In the genomic region with DNA sequence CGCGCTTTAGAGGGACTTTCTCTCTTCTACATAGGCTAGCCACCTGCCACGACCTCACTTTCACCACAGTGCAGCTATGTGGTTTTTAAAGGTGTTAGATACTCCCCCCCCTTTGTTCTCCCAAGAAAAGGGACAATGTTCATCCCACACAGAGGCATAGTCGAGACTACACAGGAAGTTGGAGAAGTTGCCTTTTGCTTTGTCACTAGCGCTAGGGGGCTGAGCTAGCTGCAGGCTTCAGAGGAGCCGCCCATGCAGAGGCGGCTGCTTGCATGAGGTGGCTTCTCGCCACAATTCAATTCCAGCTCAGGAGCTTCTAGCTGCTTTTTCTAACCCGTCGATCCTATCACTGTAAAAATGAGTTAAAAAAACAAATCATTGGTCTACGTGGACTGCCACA, we compare ENCODE assay signal across 17 mouse cellular contexts.
DNase-seq lines count a peak whose midpoint lies in the region; ATAC-seq and TF ChIP-seq lines count a peak whose summit lies in the region.
"Had no signal": no experiment of that assay in that cellular context is flagged by ENCODE, and none has a peak within 500 bp of the region (broad histone marks: within the 10 kb centered on the region; RNA-seq: fewer than 3 reads in every experiment).

No protein-coding gene starts in this region.

- intact Hi-C loops in left cerebral cortex, adult 2 months (cut with DNase I) = loop anchor here (2.0 to 10.0 kb wide), 2 partner anchors 36 to 388 kb away; no protein-coding TSS in a partner anchor
- intact Hi-C loops in left cerebral cortex, postnatal 10 days (cut with DNase I) = no loop called here
- intact Hi-C loops in gastrocnemius, adult 2 months (cut with DNase I) = no loop called here

- H3K9me3 ChIP-seq in forebrain, embryonic 10.5 days = peaks cover 12% of the 10 kb centered on the region; the same call in 1 of the 2 replicates
- H3K9me3 ChIP-seq in forebrain, embryonic 15.5 days = no peaks in the 10 kb centered on the region
- H3K9me3 ChIP-seq: G1E; neural tube, embryonic 15.5 days had no signal

- peaks cover 6% of the 10 kb centered on the region for H3K4me1 ChIP-seq in forebrain, embryonic 10.5 days
- H3K4me1 ChIP-seq in forebrain, embryonic 15.5 days = peaks cover 15% of the 10 kb centered on the region
- H3K4me1 ChIP-seq: embryonic facial prominence, embryonic 13.5 days; neural tube, embryonic 15.5 days had no signal

- no peak overlapping the region for H3K4me2 ChIP-seq in forebrain, embryonic 15.5 days (replicated peaks)
- H3K4me2 ChIP-seq: embryonic facial prominence, embryonic 13.5 days; heart, embryonic 12.5 days; limb, embryonic 13.5 days; lung, embryonic 14.5 days; neural tube, embryonic 15.5 days had no signal

- H3K27ac ChIP-seq in forebrain, embryonic 10.5 days = peak overlapping the region; percentile 20; the same call in 1 of the 2 replicates
- no peak overlapping the region for H3K27ac ChIP-seq in forebrain, embryonic 15.5 days (replicated peaks)
- H3K27ac ChIP-seq in left cerebral cortex, adult 2 months = peak overlapping the region; percentile 41
- H3K27ac ChIP-seq in gastrocnemius, adult 2 months = no peak overlapping the region
- H3K27ac ChIP-seq: embryonic facial prominence, embryonic 13.5 days; limb, embryonic 13.5 days; neural tube, embryonic 15.5 days had no signal

- H3K27me3 ChIP-seq in forebrain, embryonic 10.5 days (ENCODE audit: poor library complexity, severe bottlenecking) = no peaks in the 10 kb centered on the region
- no peaks in the 10 kb centered on the region for H3K27me3 ChIP-seq in forebrain, embryonic 15.5 days
- H3K27me3 ChIP-seq: embryonic facial prominence, embryonic 13.5 days; heart, embryonic 12.5 days; limb, embryonic 13.5 days; neural tube, embryonic 15.5 days had no signal

- no peak; the same call in 1 of the 2 replicates for TF ChIP-seq CTCF in left cerebral cortex, adult 2 months (IDR thresholded peaks at IDR 0.05)
- no peak for TF ChIP-seq CTCF in gastrocnemius, adult 2 months (IDR thresholded peaks at IDR 0.05)

- WGBS in forebrain, embryonic 10.5 days = 73% methylated on average over 11 of the region's 11 CpGs
- WGBS in forebrain, embryonic 15.5 days = 51% methylated on average over 11 of the region's 11 CpGs

- no peak overlapping the region for H3K9ac ChIP-seq in forebrain, embryonic 15.5 days (replicated peaks)
- H3K9ac ChIP-seq: embryonic facial prominence, embryonic 13.5 days; heart, embryonic 12.5 days; limb, embryonic 13.5 days; lung, embryonic 14.5 days; neural tube, embryonic 15.5 days had no signal

- peaks cover 19% of the 10 kb centered on the region for H3K36me3 ChIP-seq in forebrain, embryonic 10.5 days (replicated peaks)
- no peaks in the 10 kb centered on the region for H3K36me3 ChIP-seq in forebrain, embryonic 15.5 days
- H3K36me3 ChIP-seq: neural tube, embryonic 15.5 days had no signal

- no peak for DNase-seq in forebrain, embryonic 10.5 days (ENCODE audit: extremely low spot score, low spot score)
- peak; percentile 36 to 40 for DNase-seq in left cerebral cortex, adult 2 months (ENCODE audit: extremely low spot score in 1 of 2, low spot score in 2 of 2)
- DNase-seq in left cerebral cortex, postnatal 10 days (ENCODE audit: extremely low spot score in 1 of 2, low spot score in 2 of 2) = no peak
- DNase-seq in ZHBTc4 (ENCODE audit: low read depth, low spot score) = peak; percentile 18
- peak; percentile 38 for DNase-seq in naive thymus-derived CD4-positive, alpha-beta T cell, adult 2 months (ENCODE audit: low read depth)
- no peak for DNase-seq in lung, postnatal 4 days
- DNase-seq in gastrocnemius, adult 2 months = no peak
- DNase-seq: cerebellum, postnatal 10 days; lung, embryonic 14.5 days; right cerebral cortex, postnatal 4 days had no signal

- H3K4me3 ChIP-seq in forebrain, embryonic 10.5 days = no peak overlapping the region
- H3K4me3 ChIP-seq in forebrain, embryonic 15.5 days = no peak overlapping the region
- no peak overlapping the region for H3K4me3 ChIP-seq in left cerebral cortex, adult 2 months
- no peak overlapping the region for H3K4me3 ChIP-seq in gastrocnemius, adult 2 months
- H3K4me3 ChIP-seq: embryonic facial prominence, embryonic 13.5 days; heart, embryonic 12.5 days; limb, embryonic 13.5 days; neural tube, embryonic 15.5 days had no signal

- ATAC-seq in forebrain, embryonic 15.5 days (replicated peaks) = no peak; the same call in 1 of the 2 replicates
- ATAC-seq: intestine, embryonic 16.5 days had no signal

Comparison
In these comparisons a context has a peak if more than half of its experiments do, and no peak if none do; other contexts are left out.
1. DNase-seq: peak in left cerebral cortex, adult 2 months (2 of 2), ZHBTc4 (single experiment) and naive thymus-derived CD4-positive, alpha-beta T cell, adult 2 months (single experiment); none in forebrain, embryonic 10.5 days (single experiment), left cerebral cortex, postnatal 10 days (0 of 2), lung, postnatal 4 days (0 of 2) and gastrocnemius, adult 2 months (single experiment).
2. H3K27ac ChIP-seq: peak in forebrain, embryonic 10.5 days (single experiment) and left cerebral cortex, adult 2 months (single experiment); none in forebrain, embryonic 15.5 days (single experiment) and gastrocnemius, adult 2 months (single experiment).